Mouse (Mus musculus): ENCODE data around the gene Gipc2. TPM values are rescaled to one million over a fixed set of nuclear protein-coding genes. Genes with fewer than 3 reads are reported as not detected.
A peak's percentile ranks its signal among the peaks of the same experiment; 100 is the strongest.

Gipc2 gene
- polyA plus RNA-seq, 1 experiment from 2014 or later, result 17.8 TPM

DNA sequence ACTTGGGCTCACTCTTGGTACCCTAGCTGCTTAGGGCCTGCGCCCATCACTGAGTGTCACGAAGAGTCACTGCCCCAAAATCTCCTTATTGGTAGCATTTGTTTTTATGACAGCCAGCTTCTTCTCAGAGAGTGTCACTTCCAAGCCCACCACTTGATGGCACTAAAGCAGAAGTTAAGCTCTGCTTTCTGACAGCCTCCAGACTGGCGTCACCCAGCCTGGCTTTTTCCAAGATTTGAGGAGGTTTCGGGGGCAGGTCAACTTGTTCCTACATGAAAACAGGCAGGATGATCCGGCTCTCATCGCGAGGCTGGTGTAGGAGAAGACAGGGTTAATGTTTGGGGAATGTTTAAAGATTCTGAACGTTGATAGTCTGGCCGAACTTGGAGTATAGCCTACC is 54.9 kb downstream of the Gipc2 start:
- H3K4me2 ChIP-seq (ENCODE audit: low read depth, low read length), result peak overlapping the region; percentile 14; the same call in 1 of the 2 replicates
- no peak overlapping the region for H3K9ac ChIP-seq (ENCODE audit: low read depth, low read length)
- no peak for ATAC-seq (ENCODE audit: low read depth)
- H3K9me3 ChIP-seq (replicated peaks; ENCODE audit: control insufficient read depth, low read length), result no peaks in the 10 kb centered on the region
- H3K36me3 ChIP-seq (ENCODE audit: control insufficient read depth, insufficient read depth), result no peaks in the 10 kb centered on the region
- H3K27me3 ChIP-seq (ENCODE audit: control insufficient read depth, insufficient read depth, low read depth, low read length), result peaks cover 28% of the 10 kb centered on the region
- whole genome bisulfite sequencing (ENCODE audit: insufficient replicate concordance), result 17% methylated on average over 9 of the region's 9 CpGs
- peaks cover 40% of the 10 kb centered on the region for H3K4me1 ChIP-seq (ENCODE audit: control insufficient read depth, low read depth, low read length)
- H3K27ac ChIP-seq (ENCODE audit: low read length), result no peak overlapping the region
- H3K4me3 ChIP-seq (ENCODE audit: low read depth, low read length), result no peak overlapping the region

- Histone ChIP-seq H3K4me1 (ENCODE audit: control insufficient read depth, low read depth, low read length) (peaks cover 27% of the 10 kb centered on the region), H3K4me2 (ENCODE audit: low read depth, low read length) (no peak overlapping the region), H3K36me3 (ENCODE audit: control insufficient read depth, insufficient read depth) (no peaks in the 10 kb centered on the region; the same call in 1 of the 2 replicates), H3K27ac (ENCODE audit: low read length) (no peak overlapping the region), H3K9me3 (replicated peaks; ENCODE audit: control insufficient read depth, low read length) (no peaks in the 10 kb centered on the region), H3K27me3 (ENCODE audit: control insufficient read depth, insufficient read depth, low read depth, low read length) (peaks cover 39% of the 10 kb centered on the region), H3K9ac (ENCODE audit: low read depth, low read length) (no peak overlapping the region), H3K4me3 (ENCODE audit: low read depth, low read length) (no peak overlapping the region)
- ATAC-seq (ENCODE audit: low read depth), result no peak
- WGBS (ENCODE audit: insufficient replicate concordance), result 40% methylated on average over 7 of the region's 7 CpGs
Measured at GRCm38 (mm10) chr3:152109260-152109587, 56.8 kb downstream of the Gipc2 start.

- Histone ChIP-seq H3K4me2 (ENCODE audit: low read depth, low read length) (no peak overlapping the region), H3K36me3 (ENCODE audit: control insufficient read depth, insufficient read depth) (no peaks in the 10 kb centered on the region; the same call in 1 of the 2 replicates), H3K4me3 (ENCODE audit: low read depth, low read length) (no peak overlapping the region), H3K9me3 (replicated peaks; ENCODE audit: control insufficient read depth, low read length) (no peaks in the 10 kb centered on the region), H3K9ac (ENCODE audit: low read depth, low read length) (no peak overlapping the region), H3K27me3 (ENCODE audit: control insufficient read depth, insufficient read depth, low read depth, low read length) (peaks cover 39% of the 10 kb centered on the region), H3K27ac (ENCODE audit: low read length) (no peak overlapping the region), H3K4me1 (ENCODE audit: control insufficient read depth, low read depth, low read length) (peaks cover 21% of the 10 kb centered on the region)
- ATAC-seq (ENCODE audit: low read depth), result no peak
- WGBS (ENCODE audit: insufficient replicate concordance), result 44% methylated on average over 3 of the region's 3 CpGs
Measured at GRCm38 (mm10) chr3:152108560-152109259, 57.3 kb downstream of the Gipc2 start.

DNA sequence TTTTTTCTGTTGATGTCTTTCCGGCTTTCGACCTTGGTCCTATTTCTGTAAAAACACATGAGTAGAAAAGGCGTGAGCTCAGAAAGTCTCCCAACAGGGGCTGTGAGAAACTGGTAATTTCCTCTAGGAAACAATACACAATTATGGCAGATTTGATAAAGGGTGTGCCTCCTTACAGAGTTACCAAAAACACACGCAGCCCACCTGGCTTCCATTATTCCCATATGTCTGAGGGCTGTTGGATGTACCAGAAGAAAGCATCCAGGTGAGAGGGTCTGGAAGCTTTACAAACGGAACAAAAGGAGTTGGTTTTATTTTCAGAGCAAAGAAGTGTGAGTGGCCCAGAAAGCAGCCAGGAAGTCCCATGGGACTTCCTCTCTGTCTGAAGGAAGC is 58.0 kb downstream of the Gipc2 start:
- Histone ChIP-seq H3K4me2 (ENCODE audit: low read depth, low read length) (no peak overlapping the region), H3K9me3 (replicated peaks; ENCODE audit: control insufficient read depth, low read length) (no peaks in the 10 kb centered on the region), H3K4me1 (ENCODE audit: control insufficient read depth, low read depth, low read length) (peaks cover 16% of the 10 kb centered on the region), H3K27me3 (ENCODE audit: control insufficient read depth, insufficient read depth, low read depth, low read length) (peaks cover 39% of the 10 kb centered on the region), H3K9ac (ENCODE audit: low read depth, low read length) (no peak overlapping the region), H3K4me3 (ENCODE audit: low read depth, low read length) (no peak overlapping the region), H3K27ac (ENCODE audit: low read length) (no peak overlapping the region), H3K36me3 (ENCODE audit: control insufficient read depth, insufficient read depth) (no peaks in the 10 kb centered on the region; the same call in 1 of the 2 replicates)
- ATAC-seq (ENCODE audit: low read depth), result no peak
- WGBS (ENCODE audit: insufficient replicate concordance), result 42% methylated on average over 5 of the region's 5 CpGs

GRCm38 (mm10) chr3:152107149-152108002 is 58.7 kb downstream of the Gipc2 start:
- Histone ChIP-seq H3K9me3 (replicated peaks; ENCODE audit: control insufficient read depth, low read length) (no peaks in the 10 kb centered on the region), H3K4me3 (ENCODE audit: low read depth, low read length) (peak overlapping the region; percentile 13; the same call in 1 of the 2 replicates), H3K27me3 (ENCODE audit: control insufficient read depth, insufficient read depth, low read depth, low read length) (peaks cover 39% of the 10 kb centered on the region), H3K4me1 (ENCODE audit: control insufficient read depth, low read depth, low read length) (peaks cover 13% of the 10 kb centered on the region), H3K36me3 (ENCODE audit: control insufficient read depth, insufficient read depth) (no peaks in the 10 kb centered on the region; the same call in 1 of the 2 replicates), H3K9ac (ENCODE audit: low read depth, low read length) (no peak overlapping the region), H3K4me2 (ENCODE audit: low read depth, low read length) (peak overlapping the region; percentile 34), H3K27ac (ENCODE audit: low read length) (no peak overlapping the region)
- 21% methylated on average over 30 of the region's 30 CpGs for WGBS (ENCODE audit: insufficient replicate concordance)
- ATAC-seq (ENCODE audit: low read depth), result no peak

DNA sequence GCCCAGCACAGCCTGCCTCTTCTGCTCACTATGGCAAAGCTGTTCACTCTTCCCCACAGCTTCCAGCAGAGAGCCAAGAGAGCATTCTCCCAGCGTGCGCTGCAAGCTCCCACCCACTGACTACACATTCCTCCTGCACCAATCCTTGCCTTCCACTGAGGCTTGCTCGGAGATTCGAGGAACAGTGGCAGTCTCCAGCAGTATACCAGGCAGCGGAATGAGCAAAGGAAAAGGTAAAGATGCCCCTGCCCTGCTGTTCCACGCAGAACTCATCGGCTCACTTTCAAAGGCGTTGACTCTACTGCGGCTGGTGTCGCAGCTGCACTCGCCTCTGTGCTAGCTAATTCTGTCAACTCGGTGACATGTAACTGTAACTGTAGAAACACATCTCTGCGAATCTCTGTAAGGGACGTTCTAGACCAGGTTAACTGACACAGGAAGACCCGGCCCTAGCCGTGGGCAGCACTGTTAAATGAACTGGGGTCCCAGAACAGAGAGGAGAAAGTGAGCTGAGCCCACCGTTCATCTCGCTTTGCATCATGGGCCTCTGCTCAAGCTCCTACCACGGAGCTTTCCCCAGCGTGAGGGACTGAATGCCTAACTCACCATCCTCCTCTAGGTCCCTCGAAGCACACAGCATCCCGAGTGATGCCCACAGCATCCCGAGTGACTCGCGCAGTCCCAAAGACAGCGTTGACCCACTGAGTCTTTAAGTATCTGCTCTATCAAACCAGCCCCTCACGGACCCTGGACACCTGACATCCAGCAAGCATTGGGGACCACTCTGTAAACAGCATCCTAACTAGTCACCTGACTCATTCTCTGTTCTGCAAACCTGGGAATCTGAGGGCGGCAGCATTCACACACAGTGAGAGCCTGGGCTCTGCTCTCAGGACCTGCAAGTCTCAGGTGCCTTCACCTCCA is 59.5 kb downstream of the Gipc2 start:
- H3K4me2 ChIP-seq (ENCODE audit: low read depth, low read length), result peak overlapping the region; percentile 34
- WGBS (ENCODE audit: insufficient replicate concordance), result 15% methylated on average over 28 of the region's 28 CpGs
- peak overlapping the region; percentile 13; the same call in 1 of the 2 replicates for H3K4me3 ChIP-seq (ENCODE audit: low read depth, low read length)
- no peak overlapping the region for H3K9ac ChIP-seq (ENCODE audit: low read depth, low read length)
- H3K36me3 ChIP-seq (ENCODE audit: control insufficient read depth, insufficient read depth), result no peaks in the 10 kb centered on the region; the same call in 1 of the 2 replicates
- peaks cover 39% of the 10 kb centered on the region for H3K27me3 ChIP-seq (ENCODE audit: control insufficient read depth, insufficient read depth, low read depth, low read length)
- ATAC-seq (ENCODE audit: low read depth), result no peak
- 0 out of 2 replicates have a peak, but pooled peaks cover under 1% of the 10 kb centered on the region for H3K9me3 ChIP-seq (replicated peaks; ENCODE audit: control insufficient read depth, low read length)
- peaks cover 13% of the 10 kb centered on the region for H3K4me1 ChIP-seq (ENCODE audit: control insufficient read depth, low read depth, low read length)
- H3K27ac ChIP-seq (ENCODE audit: low read length), result no peak overlapping the region

DNA sequence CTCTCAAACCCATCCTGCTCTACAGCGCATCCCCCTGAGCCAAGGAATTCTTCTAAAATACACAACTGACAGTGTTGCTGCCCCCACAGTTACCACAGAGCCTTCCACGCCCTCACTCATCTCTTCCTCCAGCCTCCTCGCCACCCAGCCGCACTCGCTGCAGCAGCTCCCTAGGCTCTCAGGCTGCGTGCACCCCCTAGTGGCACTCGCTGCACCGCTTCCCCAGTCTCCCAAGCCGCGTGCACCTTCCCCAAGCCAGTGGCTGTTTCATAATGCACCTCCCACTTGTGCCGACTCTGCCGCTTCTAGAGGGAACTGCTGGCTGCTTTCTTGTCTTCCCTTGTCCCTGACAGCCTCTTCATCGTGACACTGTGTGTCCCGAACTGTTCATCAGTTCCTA is 60.7 kb downstream of the Gipc2 start:
- Histone ChIP-seq H3K36me3 (ENCODE audit: control insufficient read depth, insufficient read depth) (no peaks in the 10 kb centered on the region; the same call in 1 of the 2 replicates), H3K4me1 (ENCODE audit: control insufficient read depth, low read depth, low read length) (peaks cover 13% of the 10 kb centered on the region), H3K9me3 (replicated peaks; ENCODE audit: control insufficient read depth, low read length) (0 out of 2 replicates have a peak, but pooled peaks cover 2% of the 10 kb centered on the region), H3K4me2 (ENCODE audit: low read depth, low read length) (peak overlapping the region; percentile 7; the same call in 1 of the 2 replicates), H3K4me3 (ENCODE audit: low read depth, low read length) (no peak overlapping the region), H3K27me3 (ENCODE audit: control insufficient read depth, insufficient read depth, low read depth, low read length) (peaks cover 39% of the 10 kb centered on the region), H3K9ac (ENCODE audit: low read depth, low read length) (peak overlapping the region; percentile 20; the same call in 1 of the 2 replicates), H3K27ac (ENCODE audit: low read length) (no peak overlapping the region)
- WGBS (ENCODE audit: insufficient replicate concordance), result 3% methylated on average over 14 of the region's 14 CpGs
- ATAC-seq (ENCODE audit: low read depth), result peak; percentile 60

DNA sequence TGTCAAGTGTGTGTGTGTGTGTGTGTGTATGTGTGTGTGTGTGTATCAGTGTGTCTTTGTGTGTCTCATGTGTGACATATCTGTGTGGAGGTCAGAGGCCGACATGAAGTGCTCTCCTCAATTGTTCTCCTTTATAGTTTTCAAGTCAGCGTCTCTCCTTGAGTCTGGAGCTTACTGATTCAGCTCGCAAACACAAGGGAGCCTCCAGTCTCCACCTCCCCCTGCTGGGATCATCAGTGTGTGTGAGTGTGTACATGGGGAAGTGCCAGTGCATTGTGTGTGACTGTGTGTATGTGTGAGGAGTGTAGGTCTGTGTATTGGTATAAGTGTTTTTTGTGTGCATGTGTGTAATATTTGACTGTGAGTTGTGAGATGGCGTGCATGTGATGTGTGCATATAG is 62.6 kb downstream of the Gipc2 start:
- Histone ChIP-seq H3K4me1 (ENCODE audit: control insufficient read depth, low read depth, low read length) (peaks cover 13% of the 10 kb centered on the region), H3K27ac (ENCODE audit: low read length) (no peak overlapping the region), H3K36me3 (ENCODE audit: control insufficient read depth, insufficient read depth) (no peaks in the 10 kb centered on the region; the same call in 1 of the 2 replicates), H3K9me3 (replicated peaks; ENCODE audit: control insufficient read depth, low read length) (0 out of 2 replicates have a peak, but pooled peaks cover 2% of the 10 kb centered on the region), H3K27me3 (ENCODE audit: control insufficient read depth, insufficient read depth, low read depth, low read length) (peaks cover 32% of the 10 kb centered on the region), H3K4me2 (ENCODE audit: low read depth, low read length) (no peak overlapping the region), H3K4me3 (ENCODE audit: low read depth, low read length) (no peak overlapping the region), H3K9ac (ENCODE audit: low read depth, low read length) (no peak overlapping the region)
- WGBS (ENCODE audit: insufficient replicate concordance), result 75% methylated on average over 4 of the region's 4 CpGs
- ATAC-seq (ENCODE audit: low read depth), result no peak

All from liver, embryonic 16.5 days (tissue).